Mouse (Mus musculus): Measurements from ENCODE around the gene Cebpzos. TPM values are rescaled to one million over a fixed set of nuclear protein-coding genes. Genes with fewer than 3 reads are reported as not detected.

Gene Cebpzos
- polyA plus RNA-seq, 1 experiment from 2014 or later = 67.5 TPM

GRCm38 (mm10) chr17:78935857-78936256 is 19.6 kb downstream of the Cebpzos start:
- DNase-seq (ENCODE audit: low spot score) = no peak
- Histone ChIP-seq H3K36me3 (ENCODE audit: insufficient read depth, low read length) (peaks cover 15% of the 10 kb centered on the region; the same call in 1 of the 2 replicates), H3K9me3 (ENCODE audit: low read length) (no peaks in the 10 kb centered on the region), H3K4me2 (replicated peaks; ENCODE audit: low read depth, low read length) (peak overlapping the region; percentile 85), H3K4me3 (ENCODE audit: low read depth, low read length) (peak overlapping the region; percentile 75), H3K4me1 (ENCODE audit: insufficient read depth, low read depth, low read length) (no peaks in the 10 kb centered on the region; the same call in none of the 2 replicates), H3K9ac (replicated peaks; ENCODE audit: low read depth) (peak overlapping the region; percentile 71; the same call in 1 of the 2 replicates), H3K27ac (ENCODE audit: low read length) (no peak overlapping the region), H3K27me3 (replicated peaks; ENCODE audit: insufficient read depth, low read length) (no peaks in the 10 kb centered on the region)
- TF ChIP-seq CTCF (IDR thresholded peaks at IDR 0.05) = no peak
- WGBS = 83% methylated on average over 2 of the region's 2 CpGs
- no peak for ATAC-seq

- Histone ChIP-seq H3K4me1 (ENCODE audit: insufficient read depth, low read depth, low read length) (no peaks in the 10 kb centered on the region; the same call in none of the 2 replicates), H3K9me3 (ENCODE audit: low read length) (no peaks in the 10 kb centered on the region), H3K4me2 (replicated peaks; ENCODE audit: low read depth, low read length) (peak within 1 kb of the TSS; percentile 85), H3K27ac (ENCODE audit: low read length) (peak within 1 kb of the TSS; percentile 15; the same call in 1 of the 2 replicates), H3K4me3 (ENCODE audit: low read depth, low read length) (peak within 1 kb of the TSS; percentile 75), H3K36me3 (ENCODE audit: insufficient read depth, low read length) (peaks cover 11% of the 10 kb centered on the region; the same call in 1 of the 2 replicates), H3K9ac (replicated peaks; ENCODE audit: low read depth) (peak within 1 kb of the TSS; percentile 71), H3K27me3 (replicated peaks; ENCODE audit: insufficient read depth, low read length) (no peaks in the 10 kb centered on the region)
- ATAC-seq (peak; percentile 100), DNase-seq (ENCODE audit: low spot score) (peak; percentile 98)
- no peak for TF ChIP-seq CTCF (IDR thresholded peaks at IDR 0.05)
- TF ChIP-seq EP300 (IDR thresholded peaks at IDR 0.05) = no peak
- 1% methylated on average over 45 of the region's 45 CpGs for WGBS
Measured at GRCm38 (mm10) chr17:78936466-78937228, 20.3 kb downstream of the Cebpzos start, which contains the start of the genes Cebpz and Ndufaf7. Gene Cebpz (minus strand): TSS chr17:78937066. Gene Ndufaf7 (plus strand): TSS chr17:78937136.

DNA sequence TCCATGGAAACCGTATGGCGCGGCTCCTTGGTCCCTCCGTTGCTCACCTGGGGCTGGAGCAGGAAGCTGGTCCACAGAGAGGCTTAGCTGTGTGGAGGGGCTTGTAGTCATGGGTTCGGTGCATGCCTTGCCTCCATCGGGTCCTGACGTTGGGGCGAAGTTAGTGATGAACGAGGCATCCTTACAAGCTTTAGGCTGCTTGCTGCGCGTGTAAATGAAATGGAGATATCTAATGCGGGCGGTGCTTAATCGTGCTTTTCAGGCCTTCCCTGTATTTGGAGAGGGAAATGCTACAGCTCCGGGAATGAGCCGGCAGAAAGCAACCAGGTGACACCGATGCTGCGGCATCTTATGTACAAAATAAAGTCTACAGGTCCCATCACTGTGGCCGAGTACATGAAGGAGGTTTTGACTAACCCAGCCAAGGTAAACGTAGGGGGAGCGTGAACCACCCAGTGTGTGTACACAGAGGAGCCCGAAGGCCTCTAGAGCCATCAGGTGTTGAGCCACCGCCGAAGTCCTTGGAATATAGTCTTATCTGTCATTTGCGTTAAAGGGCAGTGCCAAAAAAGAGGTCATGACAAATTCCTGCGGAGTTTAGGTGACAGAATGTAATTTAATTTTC is 21.0 kb downstream of the Cebpzos start:
- peak overlapping the region; percentile 71 for H3K9ac ChIP-seq (replicated peaks; ENCODE audit: low read depth)
- no peaks in the 10 kb centered on the region for H3K9me3 ChIP-seq (ENCODE audit: low read length)
- peaks cover 5% of the 10 kb centered on the region; the same call in 1 of the 2 replicates for H3K36me3 ChIP-seq (ENCODE audit: insufficient read depth, low read length)
- WGBS = 5% methylated on average over 26 of the region's 26 CpGs
- H3K4me3 ChIP-seq (ENCODE audit: low read depth, low read length) = peak overlapping the region; percentile 75
- TF ChIP-seq CTCF (IDR thresholded peaks at IDR 0.05) (no peak), EP300 (IDR thresholded peaks at IDR 0.05) (no peak)
- H3K27me3 ChIP-seq (replicated peaks; ENCODE audit: insufficient read depth, low read length) = no peaks in the 10 kb centered on the region
- H3K4me1 ChIP-seq (ENCODE audit: insufficient read depth, low read depth, low read length) = no peaks in the 10 kb centered on the region; the same call in none of the 2 replicates
- peak; percentile 8 for ATAC-seq
- peak overlapping the region; percentile 85 for H3K4me2 ChIP-seq (replicated peaks; ENCODE audit: low read depth, low read length)
- DNase-seq (ENCODE audit: low spot score) = no peak
- H3K27ac ChIP-seq (ENCODE audit: low read length) = peak overlapping the region; percentile 15; the same call in 1 of the 2 replicates

- TF ChIP-seq CTCF (IDR thresholded peaks at IDR 0.05) (no peak), EP300 (IDR thresholded peaks at IDR 0.05) (no peak)
- H3K27me3 ChIP-seq (replicated peaks; ENCODE audit: insufficient read depth, low read length) = no peaks in the 10 kb centered on the region
- ATAC-seq = no peak
- peaks cover 10% of the 10 kb centered on the region; the same call in 1 of the 2 replicates for H3K36me3 ChIP-seq (ENCODE audit: insufficient read depth, low read length)
- 89% methylated on average over 4 of the region's 4 CpGs for WGBS
- no peak overlapping the region for H3K9ac ChIP-seq (replicated peaks; ENCODE audit: low read depth)
- H3K9me3 ChIP-seq (ENCODE audit: low read length) = no peaks in the 10 kb centered on the region
- no peak overlapping the region for H3K4me3 ChIP-seq (ENCODE audit: low read depth, low read length)
- no peak overlapping the region for H3K4me2 ChIP-seq (replicated peaks; ENCODE audit: low read depth, low read length)
- peak; percentile 10 for DNase-seq (ENCODE audit: low spot score)
- H3K27ac ChIP-seq (ENCODE audit: low read length) = no peak overlapping the region
- H3K4me1 ChIP-seq (ENCODE audit: insufficient read depth, low read depth, low read length) = no peaks in the 10 kb centered on the region; the same call in 1 of the 2 replicates
Measured at GRCm38 (mm10) chr17:78938927-78939326, 22.6 kb downstream of the Cebpzos start.

- no peak for ATAC-seq
- Histone ChIP-seq H3K4me2 (replicated peaks; ENCODE audit: low read depth, low read length) (no peak overlapping the region), H3K36me3 (ENCODE audit: insufficient read depth, low read length) (peaks cover 5% of the 10 kb centered on the region; the same call in 1 of the 2 replicates), H3K27me3 (replicated peaks; ENCODE audit: insufficient read depth, low read length) (no peaks in the 10 kb centered on the region), H3K27ac (ENCODE audit: low read length) (no peak overlapping the region), H3K9me3 (ENCODE audit: low read length) (no peaks in the 10 kb centered on the region), H3K4me3 (ENCODE audit: low read depth, low read length) (no peak overlapping the region), H3K9ac (replicated peaks; ENCODE audit: low read depth) (no peak overlapping the region), H3K4me1 (ENCODE audit: insufficient read depth, low read depth, low read length) (no peaks in the 10 kb centered on the region; the same call in 1 of the 2 replicates)
- TF ChIP-seq CTCF (IDR thresholded peaks at IDR 0.05) (no peak), EP300 (IDR thresholded peaks at IDR 0.05) (no peak)
- WGBS = 49% methylated on average over 11 of the region's 11 CpGs
- no peak for DNase-seq (ENCODE audit: low spot score)
Measured at GRCm38 (mm10) chr17:78942579-78942978, 26.3 kb downstream of the Cebpzos start.

GRCm38 (mm10) chr17:78951225-78951624 is 34.9 kb downstream of the Cebpzos start:
- H3K27me3 ChIP-seq (replicated peaks; ENCODE audit: insufficient read depth, low read length) = no peaks in the 10 kb centered on the region
- no peaks in the 10 kb centered on the region for H3K4me1 ChIP-seq (ENCODE audit: insufficient read depth, low read depth, low read length)
- no peak overlapping the region for H3K4me3 ChIP-seq (ENCODE audit: low read depth, low read length)
- DNase-seq (ENCODE audit: low spot score) (no peak), ATAC-seq (no peak)
- H3K36me3 ChIP-seq (ENCODE audit: insufficient read depth, low read length) = peaks cover 36% of the 10 kb centered on the region; the same call in 1 of the 2 replicates
- no peak overlapping the region for H3K9ac ChIP-seq (replicated peaks; ENCODE audit: low read depth)
- H3K4me2 ChIP-seq (replicated peaks; ENCODE audit: low read depth, low read length) = no peak overlapping the region
- no peak overlapping the region for H3K27ac ChIP-seq (ENCODE audit: low read length)
- H3K9me3 ChIP-seq (ENCODE audit: low read length) = no peaks in the 10 kb centered on the region
- TF ChIP-seq CTCF (IDR thresholded peaks at IDR 0.05) (no peak), EP300 (IDR thresholded peaks at IDR 0.05) (no peak)
- 89% methylated on average over 5 of the region's 5 CpGs for WGBS

Data from lung, postnatal 0 days (tissue).